Mouse (Mus musculus): ENCODE results near the gene Tcp11. TPM values are rescaled to one million over a fixed set of nuclear protein-coding genes. Genes with fewer than 3 reads are reported as not detected.

The Tcp11 gene
- polyA plus RNA-seq, 1 experiment: 0.92 TPM

- Histone ChIP-seq H3K27ac (ENCODE audit: insufficient read depth, low read length) (no peak overlapping the region), H3K4me1 (ENCODE audit: control insufficient read depth, insufficient read depth, insufficient read length) (no peaks in the 10 kb centered on the region), H3K4me3 (ENCODE audit: extremely low read depth, insufficient read depth, insufficient read length) (no peak overlapping the region), H3K27me3 (ENCODE audit: control insufficient read depth, insufficient read depth, low read length) (no peaks in the 10 kb centered on the region), H3K36me3 (ENCODE audit: control insufficient read depth, insufficient read depth, low read length) (peaks cover 8% of the 10 kb centered on the region)
- WGBS: 93% methylated on average over 14 of the region's 14 CpGs
- TF ChIP-seq CTCF (IDR thresholded peaks at IDR 0.05; ENCODE audit: extremely low read depth, insufficient read depth, insufficient read length, insufficient replicate concordance): no peak
- no peak for TF ChIP-seq POLR2A (IDR thresholded peaks at IDR 0.05; ENCODE audit: low read depth, low read length)
- DNase-seq (ENCODE audit: low read depth in 1 of 2, low spot score in 2 of 2): no peak
Observed at GRCm38 (mm10) chr17:28036813-28037756, 43.4 kb downstream of the Tcp11 start.

GRCm38 (mm10) chr17:28034986-28035385 is 45.5 kb downstream of the Tcp11 start:
- 81% methylated on average over 8 of the region's 8 CpGs for WGBS
- Histone ChIP-seq H3K4me1 (ENCODE audit: control insufficient read depth, insufficient read depth, insufficient read length) (no peaks in the 10 kb centered on the region), H3K27ac (ENCODE audit: insufficient read depth, low read length) (peak overlapping the region; percentile 43), H3K4me3 (ENCODE audit: extremely low read depth, insufficient read depth, insufficient read length) (no peak overlapping the region), H3K27me3 (ENCODE audit: control insufficient read depth, insufficient read depth, low read length) (no peaks in the 10 kb centered on the region), H3K36me3 (ENCODE audit: control insufficient read depth, insufficient read depth, low read length) (peaks cover 4% of the 10 kb centered on the region; the same call in 1 of the 2 replicates)
- TF ChIP-seq POLR2A (IDR thresholded peaks at IDR 0.05; ENCODE audit: low read depth, low read length): no peak
- TF ChIP-seq CTCF (IDR thresholded peaks at IDR 0.05; ENCODE audit: extremely low read depth, insufficient read depth, insufficient read length, insufficient replicate concordance): no peak
- DNase-seq (ENCODE audit: low read depth in 1 of 2, low spot score in 2 of 2): no peak

GRCm38 (mm10) chr17:28033046-28033580 is 47.3 kb downstream of the Tcp11 start:
- 62% methylated on average over 3 of the region's 3 CpGs for WGBS
- no peak overlapping the region for H3K4me3 ChIP-seq (ENCODE audit: extremely low read depth, insufficient read depth, insufficient read length)
- H3K27me3 ChIP-seq (ENCODE audit: control insufficient read depth, insufficient read depth, low read length): no peaks in the 10 kb centered on the region
- no peak for DNase-seq (ENCODE audit: low read depth in 1 of 2, low spot score in 2 of 2)
- no peak overlapping the region for H3K27ac ChIP-seq (ENCODE audit: insufficient read depth, low read length)
- H3K4me1 ChIP-seq (ENCODE audit: control insufficient read depth, insufficient read depth, insufficient read length): no peaks in the 10 kb centered on the region
- TF ChIP-seq POLR2A (IDR thresholded peaks at IDR 0.05; ENCODE audit: low read depth, low read length) (no peak), CTCF (IDR thresholded peaks at IDR 0.05; ENCODE audit: extremely low read depth, insufficient read depth, insufficient read length, insufficient replicate concordance) (no peak)
- peaks cover 1% of the 10 kb centered on the region; the same call in 1 of the 2 replicates for H3K36me3 ChIP-seq (ENCODE audit: control insufficient read depth, insufficient read depth, low read length)

- no peak for DNase-seq (ENCODE audit: low read depth in 1 of 2, low spot score in 2 of 2)
- no peak for TF ChIP-seq CTCF (IDR thresholded peaks at IDR 0.05; ENCODE audit: extremely low read depth, insufficient read depth, insufficient read length, insufficient replicate concordance)
- no peak for TF ChIP-seq POLR2A (IDR thresholded peaks at IDR 0.05; ENCODE audit: low read depth, low read length)
- WGBS: 93% methylated on average over 10 of the region's 10 CpGs
- Histone ChIP-seq H3K4me3 (ENCODE audit: extremely low read depth, insufficient read depth, insufficient read length) (no peak overlapping the region), H3K36me3 (ENCODE audit: control insufficient read depth, insufficient read depth, low read length) (peaks cover 3% of the 10 kb centered on the region; the same call in 1 of the 2 replicates), H3K27ac (ENCODE audit: insufficient read depth, low read length) (no peak overlapping the region), H3K27me3 (ENCODE audit: control insufficient read depth, insufficient read depth, low read length) (no peaks in the 10 kb centered on the region), H3K4me1 (ENCODE audit: control insufficient read depth, insufficient read depth, insufficient read length) (no peaks in the 10 kb centered on the region)
Observed at GRCm38 (mm10) chr17:28032219-28032618, 48.2 kb downstream of the Tcp11 start.

- WGBS: 77% methylated on average over 9 of the region's 9 CpGs
- no peak for DNase-seq (ENCODE audit: low read depth in 1 of 2, low spot score in 2 of 2)
- no peaks in the 10 kb centered on the region for H3K4me1 ChIP-seq (ENCODE audit: control insufficient read depth, insufficient read depth, insufficient read length)
- H3K27ac ChIP-seq (ENCODE audit: insufficient read depth, low read length): no peak overlapping the region
- no peak for TF ChIP-seq POLR2A (IDR thresholded peaks at IDR 0.05; ENCODE audit: low read depth, low read length)
- no peak for TF ChIP-seq CTCF (IDR thresholded peaks at IDR 0.05; ENCODE audit: extremely low read depth, insufficient read depth, insufficient read length, insufficient replicate concordance)
- H3K4me3 ChIP-seq (ENCODE audit: extremely low read depth, insufficient read depth, insufficient read length): no peak overlapping the region
- no peaks in the 10 kb centered on the region for H3K27me3 ChIP-seq (ENCODE audit: control insufficient read depth, insufficient read depth, low read length)
- peaks cover 3% of the 10 kb centered on the region; the same call in 1 of the 2 replicates for H3K36me3 ChIP-seq (ENCODE audit: control insufficient read depth, insufficient read depth, low read length)
Observed at GRCm38 (mm10) chr17:28031281-28031941, 49.0 kb downstream of the Tcp11 start.

GRCm38 (mm10) chr17:28030446-28030845 is 50.0 kb downstream of the Tcp11 start:
- DNase-seq (ENCODE audit: low read depth in 1 of 2, low spot score in 2 of 2): no peak
- peaks cover 3% of the 10 kb centered on the region; the same call in 1 of the 2 replicates for H3K36me3 ChIP-seq (ENCODE audit: control insufficient read depth, insufficient read depth, low read length)
- no peak overlapping the region for H3K4me3 ChIP-seq (ENCODE audit: extremely low read depth, insufficient read depth, insufficient read length)
- 88% methylated on average over 10 of the region's 10 CpGs for WGBS
- H3K27ac ChIP-seq (ENCODE audit: insufficient read depth, low read length): no peak overlapping the region
- no peak for TF ChIP-seq POLR2A (IDR thresholded peaks at IDR 0.05; ENCODE audit: low read depth, low read length)
- TF ChIP-seq CTCF (IDR thresholded peaks at IDR 0.05; ENCODE audit: extremely low read depth, insufficient read depth, insufficient read length, insufficient replicate concordance): no peak
- H3K27me3 ChIP-seq (ENCODE audit: control insufficient read depth, insufficient read depth, low read length): no peaks in the 10 kb centered on the region
- no peaks in the 10 kb centered on the region for H3K4me1 ChIP-seq (ENCODE audit: control insufficient read depth, insufficient read depth, insufficient read length)

Measured in spleen, adult 2 months (tissue).